Mouse (Mus musculus): ENCODE results near the gene Crk.

The Crk gene

DNA sequence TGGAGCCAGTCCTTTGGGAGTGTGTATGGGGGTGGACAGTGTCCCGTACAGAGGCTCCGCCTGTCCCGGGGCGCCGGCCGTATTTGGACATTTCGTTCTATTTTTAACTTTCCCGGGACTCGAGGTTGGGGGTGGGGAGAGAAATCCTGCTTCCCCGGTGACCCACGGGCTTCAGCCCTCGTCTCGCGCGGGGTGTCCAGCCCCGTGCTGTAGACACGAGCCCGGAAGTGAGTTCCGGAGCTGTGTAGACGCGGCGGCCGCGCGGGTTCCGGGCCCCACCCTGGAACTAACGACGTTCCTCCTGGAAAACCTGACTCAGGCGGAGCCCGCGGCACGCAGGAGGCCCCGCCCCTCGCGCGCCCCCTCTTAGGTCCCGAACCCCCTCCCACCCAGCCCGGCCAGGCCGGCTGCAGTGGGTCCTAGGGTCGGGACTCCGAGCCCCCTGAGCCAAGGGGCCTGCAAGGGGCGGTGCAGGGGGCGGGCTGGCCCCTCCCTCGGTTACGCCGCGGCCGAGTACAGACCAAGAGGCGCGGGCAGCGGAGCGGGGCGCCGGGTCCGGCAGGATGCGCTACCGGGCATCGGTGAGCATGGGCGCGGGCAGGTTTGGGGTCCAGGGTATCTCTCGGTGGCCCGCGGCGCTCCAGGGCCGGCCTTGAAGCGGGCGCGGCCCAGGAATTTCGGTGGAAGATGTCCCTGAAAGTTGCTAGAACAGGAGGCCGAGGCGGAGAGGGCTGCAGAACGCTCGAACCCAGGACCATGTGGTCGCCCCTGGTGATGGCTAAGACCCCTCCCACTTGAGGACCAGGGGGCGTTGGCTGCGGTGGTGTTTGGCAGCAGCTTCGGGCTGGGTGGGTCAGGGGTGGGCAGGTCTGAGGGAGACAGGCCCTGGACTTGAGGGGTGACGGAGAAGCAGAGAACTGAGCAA lies 23.2 kb upstream of the Crk start:
- peak; percentile 74 to 87 for DNase-seq (ENCODE audit: low spot score in 2 of 2)

DNA sequence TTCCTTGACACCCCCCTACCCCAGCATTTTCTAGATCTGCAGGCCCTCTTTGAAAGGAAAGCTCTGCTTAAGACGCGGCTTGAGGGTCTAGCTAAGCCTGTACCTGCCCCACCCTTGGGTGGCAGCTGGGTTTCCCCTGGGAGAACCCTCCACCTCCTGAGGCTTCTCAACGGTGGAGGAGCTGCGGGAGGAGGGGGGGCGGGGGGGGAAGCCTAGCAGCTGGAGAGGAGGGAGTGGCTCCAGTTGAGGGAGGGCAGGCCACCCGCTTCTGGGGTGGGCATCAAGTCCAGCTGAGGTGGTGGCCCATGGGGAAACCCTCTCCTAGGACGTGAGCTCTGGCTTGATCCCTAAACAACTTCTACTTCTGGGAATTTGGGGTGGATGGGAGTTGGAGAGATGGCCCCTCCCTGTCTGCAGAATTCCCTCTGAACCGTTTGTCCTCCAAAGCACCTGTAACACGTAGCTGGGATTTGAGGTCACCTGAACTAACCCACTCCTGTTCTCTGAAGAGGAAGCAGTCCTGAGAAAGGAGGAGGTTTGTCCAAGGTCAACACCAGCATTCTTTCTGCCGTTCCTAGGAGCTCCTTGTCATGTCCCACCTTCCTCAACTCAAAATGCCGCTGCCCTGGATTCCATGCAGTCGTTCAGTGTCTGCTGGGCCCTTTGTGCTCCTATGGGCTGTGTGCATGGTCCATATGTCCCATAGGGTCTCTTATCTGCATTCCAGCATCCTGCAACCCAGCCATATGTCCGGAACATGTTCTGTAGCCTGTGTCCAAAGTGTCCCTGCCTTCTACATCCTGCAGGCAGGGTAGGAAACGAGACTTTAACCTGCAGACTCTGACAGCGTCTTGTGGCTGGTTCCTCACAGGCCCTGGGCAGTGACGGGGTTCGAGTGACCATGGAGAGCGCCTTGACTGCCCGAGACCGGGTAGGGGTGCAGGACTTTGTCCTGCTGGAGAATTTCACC lies 22.2 kb upstream of the Crk start:
- DNase-seq (ENCODE audit: low spot score in 2 of 2): peak; percentile 40 to 60

DNA sequence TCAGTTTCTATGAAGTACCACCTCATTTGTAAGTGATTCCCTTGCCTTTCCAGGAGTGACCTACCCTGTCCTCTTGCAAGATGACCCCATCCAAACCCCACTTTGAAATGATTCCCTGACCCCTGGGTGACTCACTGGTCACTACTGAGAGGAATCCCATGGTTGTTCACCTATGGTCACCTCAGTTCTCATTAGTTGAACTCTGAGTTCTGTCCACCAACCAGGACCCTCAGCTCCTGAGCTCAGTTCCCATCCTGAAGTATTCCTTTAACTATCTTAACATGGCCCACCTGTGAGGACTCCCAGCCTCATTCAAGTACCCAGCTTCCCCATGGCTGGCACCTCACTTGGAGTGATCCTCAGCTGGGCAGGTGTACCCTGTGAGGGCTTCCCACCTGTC lies 21.2 kb upstream of the Crk start:
- no peak for DNase-seq (ENCODE audit: low spot score in 2 of 2)

DNA sequence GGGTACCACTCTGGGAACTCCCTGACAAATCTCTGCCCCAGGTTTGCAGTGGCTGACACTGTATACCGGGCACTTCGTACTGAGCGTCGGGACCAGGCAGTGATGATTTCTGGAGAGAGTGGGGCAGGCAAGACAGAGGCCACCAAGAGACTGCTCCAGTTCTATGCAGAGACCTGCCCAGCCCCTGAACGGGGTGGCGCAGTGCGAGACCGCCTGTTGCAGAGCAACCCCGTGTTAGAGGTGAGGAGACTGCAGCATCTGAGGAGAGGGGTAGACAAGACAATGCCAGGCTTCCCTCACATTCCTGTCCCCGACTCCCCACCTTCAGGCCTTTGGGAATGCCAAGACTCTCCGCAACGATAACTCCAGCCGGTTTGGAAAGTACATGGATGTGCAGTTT lies 20.7 kb upstream of the Crk start:
- no peak for DNase-seq (ENCODE audit: low spot score in 2 of 2)

DNA sequence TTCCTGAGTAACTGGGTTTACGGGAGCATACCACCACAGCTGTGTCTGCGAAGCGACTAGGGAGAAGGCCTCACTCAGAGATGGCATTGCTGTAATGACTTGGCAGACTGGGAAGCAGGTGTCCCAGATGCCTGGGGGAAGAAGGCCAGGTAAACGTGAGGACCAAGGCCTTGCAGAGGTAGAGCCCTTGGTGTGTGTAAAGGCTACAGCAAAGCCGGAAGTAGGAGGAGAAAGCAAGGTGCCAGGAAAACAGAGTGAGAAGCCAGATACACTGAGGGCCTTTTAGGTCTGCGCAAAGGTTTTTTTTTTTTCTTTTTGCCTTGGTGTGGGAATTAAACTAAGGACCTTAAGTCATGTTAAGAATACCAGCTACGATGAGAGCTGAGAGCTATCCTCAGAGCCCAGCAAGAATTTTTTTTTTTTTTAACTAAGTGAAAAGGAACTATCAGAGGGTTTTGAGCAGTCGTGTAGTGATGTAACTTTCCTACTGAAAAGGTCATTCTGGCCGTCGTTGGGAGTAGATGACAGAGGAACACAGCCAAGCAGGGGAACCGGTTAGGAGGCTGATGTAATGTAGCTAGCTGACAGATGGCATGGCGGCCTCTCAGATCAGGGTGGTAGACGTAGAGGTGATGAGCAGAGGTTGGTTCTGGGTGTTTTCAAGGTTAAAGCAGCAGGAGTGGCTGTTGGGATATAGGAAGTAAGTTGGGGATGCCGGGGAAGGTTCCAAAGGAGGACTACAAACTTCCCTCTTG lies 19.9 kb upstream of the Crk start:
- no peak for DNase-seq (ENCODE audit: low spot score in 2 of 2)

DNA sequence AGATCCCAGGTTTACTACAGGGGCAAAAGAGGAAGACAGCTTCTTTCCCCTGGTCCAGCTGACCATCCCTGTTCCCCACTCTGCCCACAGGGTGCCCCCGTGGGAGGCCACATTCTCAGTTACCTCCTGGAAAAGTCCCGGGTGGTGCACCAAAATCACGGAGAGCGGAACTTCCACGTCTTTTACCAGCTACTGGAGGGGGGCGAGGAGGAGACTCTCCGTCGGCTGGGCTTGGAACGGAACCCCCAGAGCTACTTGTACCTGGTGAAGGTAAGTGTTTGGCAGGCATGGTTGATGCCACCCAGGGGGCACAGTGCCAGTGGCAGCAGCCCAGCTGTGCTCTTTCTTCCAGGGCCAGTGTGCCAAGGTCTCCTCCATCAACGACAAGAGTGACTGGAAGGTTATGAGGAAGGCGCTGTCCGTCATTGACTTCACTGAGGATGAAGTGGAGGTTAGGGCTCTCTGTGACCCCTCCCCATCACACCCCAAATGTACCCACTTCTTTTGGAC lies 18.9 kb upstream of the Crk start:
- no peak for DNase-seq (ENCODE audit: low spot score in 2 of 2)

DNA sequence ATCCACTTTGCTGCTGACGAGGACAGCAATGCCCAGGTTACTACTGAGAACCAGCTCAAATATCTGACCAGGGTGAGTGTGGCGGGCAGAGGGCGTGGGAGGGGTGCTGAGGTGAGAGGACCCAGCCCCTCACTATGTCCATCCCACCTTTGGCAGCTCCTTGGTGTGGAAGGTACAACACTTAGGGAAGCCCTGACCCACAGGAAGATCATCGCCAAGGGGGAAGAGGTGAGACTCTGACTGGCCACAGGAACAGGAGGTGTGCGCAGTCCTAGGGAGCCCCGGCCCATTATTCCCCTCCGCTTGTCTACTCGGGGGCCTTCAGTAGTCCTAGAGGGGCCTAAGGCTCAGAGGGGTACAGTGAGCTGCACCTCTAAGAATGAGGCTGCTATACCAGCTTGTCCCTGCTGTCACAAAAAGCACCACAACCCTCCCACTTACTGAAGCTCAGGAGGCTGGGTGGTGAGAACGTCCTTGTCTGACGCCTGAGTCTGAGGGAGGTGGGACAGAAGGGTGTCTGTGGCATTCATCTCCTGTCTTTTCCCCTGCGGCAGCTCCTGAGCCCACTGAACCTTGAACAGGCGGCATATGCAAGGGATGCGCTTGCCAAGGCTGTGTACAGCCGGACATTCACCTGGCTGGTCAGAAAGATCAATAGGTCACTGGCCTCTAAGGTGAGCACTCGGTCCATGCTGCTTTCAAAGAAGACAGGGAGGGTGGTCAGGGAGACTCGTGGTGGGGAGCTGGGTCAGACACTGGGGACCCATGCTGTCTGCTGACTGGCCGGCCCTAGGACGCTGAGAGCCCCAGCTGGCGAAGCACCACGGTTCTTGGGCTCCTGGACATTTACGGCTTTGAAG lies 17.9 kb upstream of the Crk start:
- no peak for DNase-seq (ENCODE audit: low spot score in 2 of 2)

DNA sequence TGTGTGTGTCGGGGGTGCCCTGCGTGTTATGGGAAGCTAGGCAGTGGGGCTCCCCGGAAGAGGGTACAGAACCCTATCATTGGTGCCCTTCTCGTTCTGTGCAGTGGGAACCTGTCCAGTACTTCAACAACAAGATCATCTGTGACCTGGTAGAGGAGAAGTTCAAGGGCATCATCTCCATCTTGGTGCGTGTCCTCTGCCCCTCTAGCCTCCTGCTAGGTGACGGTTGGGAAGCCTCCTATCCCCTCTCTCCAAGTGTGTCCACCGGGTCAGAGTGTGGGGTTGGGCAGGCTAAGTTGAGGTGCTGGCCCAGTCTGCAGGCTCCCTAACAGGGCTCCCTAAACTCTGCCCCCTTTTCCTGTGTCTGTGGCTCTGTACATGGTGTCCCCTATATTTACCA lies 16.9 kb upstream of the Crk start:
- no peak for DNase-seq (ENCODE audit: low spot score in 2 of 2)

DNA sequence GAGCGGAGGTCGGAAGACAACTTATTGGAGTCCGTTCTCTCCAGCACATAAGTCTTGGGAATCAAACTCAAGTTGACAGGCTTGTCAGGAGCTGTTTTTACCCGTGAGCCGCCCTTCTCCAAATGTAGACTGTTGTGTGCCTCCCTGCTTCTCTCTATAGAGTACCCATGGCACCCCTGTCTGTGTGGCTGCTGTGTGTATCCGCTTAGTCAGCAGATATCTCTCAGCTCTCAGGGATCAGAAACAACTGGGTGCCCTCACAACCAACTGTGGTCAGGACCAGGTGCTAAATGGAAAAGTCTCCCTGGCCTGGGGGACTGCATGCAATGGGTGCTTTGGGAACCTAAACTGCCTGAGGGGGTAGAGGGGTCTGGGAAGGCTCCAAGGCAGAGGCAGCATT lies 12.8 kb upstream of the Crk start:
- DNase-seq (ENCODE audit: low spot score in 2 of 2): no peak

DNA sequence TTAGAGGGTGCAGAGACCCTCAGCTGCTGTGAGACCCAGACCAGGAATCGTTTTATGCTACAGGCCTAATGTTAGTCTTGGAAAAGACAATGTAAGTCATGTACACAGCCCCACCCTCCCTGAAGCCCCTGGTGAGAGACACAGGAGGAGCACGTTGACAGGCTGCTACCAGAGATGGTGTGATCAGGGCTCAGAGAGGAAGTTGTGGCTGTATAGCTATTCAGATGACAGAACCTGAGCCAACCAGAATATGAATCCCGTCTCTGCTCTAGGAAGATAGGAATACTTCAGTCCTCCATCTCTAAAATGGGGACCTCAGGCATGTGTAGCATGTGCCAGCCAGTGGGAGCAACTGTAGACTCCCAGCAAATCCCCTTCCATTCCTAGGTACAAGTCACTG lies 10.4 kb upstream of the Crk start:
- DNase-seq (ENCODE audit: low spot score in 2 of 2): no peak

DNA sequence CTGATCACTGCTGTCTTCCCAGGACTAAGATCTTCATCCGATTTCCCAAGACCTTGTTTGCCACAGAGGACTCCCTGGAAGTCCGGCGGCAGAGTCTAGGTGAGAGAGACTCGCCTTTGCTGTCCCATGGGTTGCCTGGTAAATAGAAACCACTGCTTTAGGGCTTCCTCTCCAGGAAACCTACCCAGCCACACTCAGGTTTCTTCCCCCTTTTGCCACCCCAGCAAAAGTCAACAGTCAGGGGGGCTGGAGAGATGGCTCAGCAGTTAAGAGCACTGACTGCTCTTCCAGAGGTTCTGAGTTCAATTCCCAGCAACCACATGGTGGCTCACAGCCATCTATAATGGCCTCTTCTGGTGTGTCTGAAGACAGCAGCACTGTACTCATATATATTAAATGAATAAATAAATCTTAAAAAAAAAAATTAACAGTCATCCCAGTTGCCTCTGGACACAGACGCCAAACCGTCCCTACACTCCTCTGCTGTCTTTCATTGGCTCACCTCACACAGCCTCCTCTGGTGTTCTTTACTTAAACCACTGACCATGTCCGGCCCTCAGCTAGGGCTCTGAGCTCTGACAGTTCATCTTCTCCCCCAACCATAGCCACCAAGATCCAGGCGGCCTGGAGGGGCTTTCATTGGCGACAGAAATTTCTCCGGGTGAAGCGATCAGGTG lies 9.7 kb upstream of the Crk start:
- no peak for DNase-seq (ENCODE audit: low spot score in 2 of 2)

DNA sequence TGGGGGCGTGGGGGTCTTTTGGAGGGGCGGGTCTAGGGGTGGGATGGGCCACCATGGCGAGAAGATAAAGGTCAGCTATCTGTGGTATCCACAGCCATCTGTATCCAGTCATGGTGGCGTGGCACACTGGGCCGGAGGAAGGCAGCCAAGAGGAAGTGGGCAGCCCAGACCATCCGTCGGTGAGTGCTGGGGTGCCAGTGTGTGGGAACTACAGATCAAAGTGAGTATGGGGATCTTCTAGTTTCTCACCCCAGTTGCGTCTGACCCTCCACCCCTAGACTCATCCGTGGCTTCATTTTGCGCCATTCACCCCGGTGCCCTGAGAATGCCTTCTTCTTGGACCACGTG lies 9.2 kb upstream of the Crk start:
- no peak for DNase-seq (ENCODE audit: low spot score in 2 of 2)

DNA sequence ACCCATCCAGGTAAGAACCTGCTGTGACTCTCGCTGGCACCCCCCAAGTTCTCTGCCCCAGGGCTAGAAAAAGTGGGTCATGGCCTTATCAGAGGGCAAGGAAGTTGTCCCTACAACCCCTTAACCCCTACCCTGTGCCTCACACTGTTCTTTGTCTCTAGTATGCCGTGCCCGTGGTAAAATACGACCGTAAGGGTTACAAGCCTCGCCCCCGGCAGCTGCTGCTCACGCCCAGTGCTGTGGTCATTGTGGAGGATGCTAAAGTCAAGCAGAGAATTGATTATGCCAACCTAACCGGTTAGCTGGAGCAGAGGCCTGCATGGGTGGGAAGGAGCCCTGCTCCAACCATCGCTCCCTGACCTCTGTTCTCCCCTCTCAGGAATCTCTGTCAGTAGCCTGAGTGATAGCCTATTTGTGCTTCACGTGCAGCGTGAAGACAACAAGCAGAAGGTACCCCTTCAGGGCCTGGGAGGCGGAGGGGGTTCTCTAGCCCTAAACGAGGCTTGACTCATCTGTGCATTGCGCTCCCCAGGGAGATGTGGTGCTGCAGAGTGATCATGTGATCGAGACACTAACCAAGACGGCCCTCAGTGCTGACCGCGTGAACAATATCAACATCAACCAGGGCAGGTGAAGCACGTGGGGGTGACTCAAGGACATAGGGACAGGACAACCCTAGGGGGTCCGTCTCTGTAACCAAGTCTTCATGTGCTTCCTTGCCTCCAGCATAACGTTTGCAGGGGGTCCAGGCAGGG lies 7.5 kb upstream of the Crk start:
- no peak for DNase-seq (ENCODE audit: low spot score in 2 of 2)

DNA sequence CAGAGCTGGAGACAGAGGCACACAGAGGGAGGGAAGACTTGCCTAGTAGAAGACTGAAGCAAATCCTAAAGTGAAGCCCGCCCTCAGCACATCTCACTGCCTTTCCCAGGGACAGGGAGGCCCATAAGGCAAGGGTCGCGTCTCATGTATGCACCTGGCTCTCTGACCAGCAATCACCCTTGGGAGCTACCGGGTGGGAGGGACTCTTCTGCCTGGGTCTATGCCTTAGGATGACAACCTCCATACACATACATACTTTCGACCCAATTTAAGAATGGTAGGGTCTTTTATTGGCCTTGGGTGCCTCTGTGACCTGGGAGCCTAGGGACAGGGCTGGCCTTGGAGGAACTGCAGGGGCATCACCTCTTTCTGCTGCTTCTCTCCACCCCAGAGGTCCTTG lies 5.6 kb upstream of the Crk start:
- DNase-seq (ENCODE audit: low spot score in 2 of 2): no peak

DNA sequence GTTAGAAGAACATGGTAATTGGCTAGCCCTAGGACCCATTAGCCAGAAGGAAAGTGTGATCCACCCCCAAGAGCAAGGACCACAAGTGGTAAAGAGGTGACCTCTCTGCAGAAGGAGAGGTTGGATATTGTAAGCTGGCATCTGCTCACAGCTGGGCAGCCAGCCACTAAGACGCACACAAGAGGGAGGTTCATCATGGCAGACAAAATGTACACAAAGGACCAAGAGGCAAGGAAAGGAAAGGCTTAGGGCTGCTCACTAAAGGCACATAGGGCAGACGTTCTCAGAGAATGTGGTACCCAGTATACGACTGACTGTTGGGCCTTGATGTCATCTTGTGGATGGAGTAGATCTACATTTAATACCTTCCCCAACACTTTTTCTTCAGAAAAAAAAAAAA lies 4.2 kb upstream of the Crk start:
- no peak for DNase-seq (ENCODE audit: low spot score in 2 of 2)

DNA sequence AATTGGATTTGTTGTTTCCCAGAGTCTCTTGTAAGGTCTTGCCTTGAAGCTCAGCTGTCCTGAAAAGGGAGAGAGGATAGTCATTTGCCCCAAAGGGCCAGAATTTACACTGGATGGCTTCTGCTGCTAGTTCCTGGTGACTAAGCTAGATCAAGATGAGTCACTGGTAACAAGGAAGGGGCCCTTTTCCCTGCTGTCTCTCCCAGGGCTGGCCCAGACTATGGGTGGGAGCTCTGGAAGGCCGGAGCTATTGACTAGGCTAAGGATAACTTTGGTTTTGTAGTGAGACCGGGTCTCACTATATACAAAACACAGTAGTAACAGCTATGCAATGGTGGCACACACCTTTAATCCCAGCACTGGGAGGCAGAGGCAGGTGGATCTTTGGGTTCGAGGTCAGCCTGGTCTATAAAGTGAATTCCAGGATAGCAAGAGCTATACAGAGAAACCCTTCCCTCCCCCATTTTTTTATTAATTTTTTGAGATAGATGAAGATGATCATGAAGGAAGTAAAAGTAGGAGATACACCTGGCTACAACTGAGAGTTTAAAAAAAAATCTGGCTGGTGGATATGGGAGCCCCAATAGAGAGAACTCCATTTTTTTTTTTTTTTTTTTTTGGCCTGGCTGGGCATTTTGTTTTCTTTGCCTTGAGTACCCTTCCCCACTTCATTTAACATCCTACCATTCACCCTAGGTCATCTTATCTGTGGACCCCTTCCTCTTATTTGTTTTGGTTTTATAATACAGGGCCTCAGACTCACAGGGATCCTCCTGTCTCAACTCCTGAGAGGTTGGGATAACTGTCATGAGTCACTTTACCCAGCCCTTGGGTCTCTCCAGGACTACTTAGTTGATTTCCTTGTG lies 945 bp upstream of the Crk start:
- no peak for DNase-seq (ENCODE audit: low spot score in 2 of 2)

DNA sequence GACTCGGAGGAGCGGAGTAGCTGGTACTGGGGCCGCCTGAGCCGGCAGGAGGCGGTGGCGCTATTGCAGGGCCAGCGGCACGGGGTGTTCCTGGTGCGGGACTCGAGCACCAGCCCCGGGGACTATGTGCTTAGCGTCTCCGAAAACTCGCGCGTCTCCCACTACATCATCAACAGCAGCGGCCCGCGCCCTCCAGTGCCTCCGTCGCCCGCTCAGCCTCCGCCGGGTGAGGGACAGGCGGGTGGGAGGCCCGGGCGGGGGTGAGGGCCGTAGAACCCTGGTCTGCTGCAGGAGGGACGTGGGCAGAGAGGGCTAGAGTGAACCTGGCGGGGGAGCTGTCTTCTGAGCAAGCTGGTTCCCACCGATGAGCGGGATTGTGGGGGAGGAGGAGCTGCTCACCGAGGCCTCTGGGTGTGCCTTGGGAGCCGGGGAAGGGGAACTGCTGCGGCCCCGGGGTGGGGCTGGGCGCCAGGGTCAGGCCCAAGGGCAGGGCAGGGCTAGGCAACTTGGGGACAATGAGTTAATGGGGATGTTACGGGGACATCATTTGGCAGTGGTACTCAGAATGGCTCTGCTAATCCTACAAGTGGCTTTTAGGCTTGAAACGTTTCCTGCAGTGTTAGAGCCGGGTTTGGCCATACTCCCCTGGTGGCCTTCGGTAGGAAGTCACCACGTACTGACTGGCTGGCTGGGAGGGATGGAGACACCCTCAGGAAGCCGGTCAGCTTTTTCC lies 546 bp downstream of the Crk start:
- peak; percentile 72 to 86 for DNase-seq (ENCODE audit: low spot score in 2 of 2)

DNA sequence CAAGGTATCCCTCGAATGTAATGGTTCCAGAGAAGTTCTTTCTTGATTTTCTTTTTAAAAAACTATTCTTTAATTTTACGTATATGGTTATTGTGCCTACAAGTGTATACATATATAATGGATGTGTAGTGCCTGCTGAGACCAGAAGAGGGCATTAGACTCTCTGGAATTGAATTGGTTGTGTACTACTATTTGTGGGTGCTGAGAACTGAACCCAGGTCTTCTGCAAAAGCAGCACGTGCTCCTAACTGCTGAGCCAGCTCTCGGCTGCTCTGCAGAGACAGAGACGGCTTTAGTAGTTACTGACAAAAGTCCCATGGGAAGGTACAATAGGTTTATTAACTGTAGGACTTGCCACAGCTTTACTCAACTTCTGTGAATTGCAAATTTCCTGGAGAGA lies 5.4 kb downstream of the Crk start:
- DNase-seq (ENCODE audit: low spot score in 2 of 2): no peak
